Mouse (Mus musculus) mouse trophoblast stem cell (cell line): Measurements from ENCODE around the gene Scfd1.

ENCODE experiments used
- in situ Hi-C, 2 experiments: fragments of 300-500 bp; cut with MseI, MboI; formaldehyde crosslinking; loops; 2 replicates in 1 of 2; 3 replicates in 1 of 2; pipeline ENCODE4 v1.15.1; 2025

Scfd1 gene

GRCm38 (mm10) chr12:51377003-51377887, at the start of gene Scfd1:
TSS of gene Scfd1 (plus strand) at chr12:51377510.
- in situ Hi-C loops: no loop called here

- in situ Hi-C loops: no loop called here
Observed at GRCm38 (mm10) chr12:51337014-51337413, 40.3 kb upstream of the Scfd1 start.

- in situ Hi-C loops: no loop called here
Observed at GRCm38 (mm10) chr12:51346121-51346520, 31.2 kb upstream of the Scfd1 start.

GRCm38 (mm10) chr12:51347988-51348697, 29.2 kb upstream of the Scfd1 start, which contains the start of gene G2e3:
TSS of gene G2e3 (plus strand) at chr12:51348061.
- in situ Hi-C loops: no loop called here

DNA sequence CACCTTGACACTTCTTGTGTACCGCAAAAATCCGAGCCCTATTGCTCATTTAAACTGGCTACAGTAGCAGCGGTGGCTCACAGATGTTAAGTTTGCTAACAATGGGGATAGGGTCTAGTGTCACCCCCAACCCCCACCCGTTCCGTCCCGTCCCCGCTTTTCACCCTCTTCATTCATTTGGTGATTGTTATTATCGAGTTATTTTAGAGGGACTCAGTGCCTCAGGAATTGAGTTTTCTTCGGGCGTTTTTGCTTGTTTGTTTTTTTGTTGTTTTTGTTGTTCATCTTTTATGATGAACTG, 28.7 kb upstream of the Scfd1 start:
- in situ Hi-C loops: no loop called here

- in situ Hi-C loops: no loop called here
Observed at GRCm38 (mm10) chr12:51355296-51355695, 22.0 kb upstream of the Scfd1 start.

DNA sequence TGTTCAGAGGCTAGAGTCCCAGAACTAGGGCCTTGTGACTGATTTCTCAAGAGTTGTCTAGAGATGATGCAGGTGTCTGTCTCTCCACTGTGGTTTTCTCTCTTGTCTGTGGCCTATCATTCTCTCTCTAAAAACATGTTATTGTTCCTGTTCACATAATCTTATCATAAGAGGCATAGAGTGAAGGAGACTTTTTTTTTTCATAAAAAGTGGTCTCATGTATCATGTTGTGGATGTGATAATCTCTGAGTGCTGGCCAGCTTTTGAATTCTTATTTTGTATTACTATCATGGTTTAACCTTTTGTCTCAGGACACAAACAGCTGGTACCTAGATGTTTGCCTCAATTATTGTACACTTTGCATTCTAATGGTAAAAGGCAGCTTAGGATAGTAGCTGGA, 16.0 kb upstream of the Scfd1 start:
- in situ Hi-C loops: no loop called here

GRCm38 (mm10) chr12:51362898-51363297, 14.4 kb upstream of the Scfd1 start:
- in situ Hi-C loops: no loop called here

- in situ Hi-C loops: no loop called here
Observed at GRCm38 (mm10) chr12:51368504-51368903, 8.8 kb upstream of the Scfd1 start.

DNA sequence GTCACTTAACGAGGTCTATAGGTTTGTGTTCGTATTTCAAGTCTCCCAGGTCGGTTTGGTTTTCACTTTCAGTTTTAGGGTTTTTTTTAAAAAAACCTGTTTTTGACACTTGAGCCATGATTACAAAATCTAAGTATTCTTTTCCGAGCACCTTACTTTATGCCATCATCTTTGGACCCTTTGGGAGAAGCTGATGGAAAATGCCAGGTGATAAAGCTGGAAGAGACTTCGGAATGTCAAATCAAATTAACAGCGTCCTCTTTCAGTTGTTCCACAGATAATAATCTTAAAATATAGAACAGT, 529 bp downstream of the Scfd1 start:
- in situ Hi-C loops: no loop called here

DNA sequence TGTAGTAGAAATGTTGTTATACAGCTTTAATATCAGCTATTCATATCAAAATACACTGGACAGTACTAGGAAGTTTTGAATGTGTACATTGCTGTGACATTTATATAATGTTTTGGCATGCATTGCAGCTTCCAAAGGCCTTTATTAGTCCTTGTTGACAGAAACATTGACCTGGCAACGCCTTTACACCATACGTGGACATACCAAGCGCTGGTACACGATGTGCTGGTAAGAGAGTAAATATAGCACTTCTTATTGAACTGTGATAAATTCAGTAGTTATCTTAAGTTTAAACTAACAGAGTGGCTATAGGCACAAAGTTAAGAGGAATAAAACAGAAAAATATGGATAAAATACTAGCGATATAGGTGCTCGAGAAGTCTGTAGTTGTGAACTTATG, 22.6 kb downstream of the Scfd1 start:
- in situ Hi-C loops: no loop called here

- in situ Hi-C loops: no loop called here
Observed at GRCm38 (mm10) chr12:51402060-51402698, 24.9 kb downstream of the Scfd1 start.

DNA sequence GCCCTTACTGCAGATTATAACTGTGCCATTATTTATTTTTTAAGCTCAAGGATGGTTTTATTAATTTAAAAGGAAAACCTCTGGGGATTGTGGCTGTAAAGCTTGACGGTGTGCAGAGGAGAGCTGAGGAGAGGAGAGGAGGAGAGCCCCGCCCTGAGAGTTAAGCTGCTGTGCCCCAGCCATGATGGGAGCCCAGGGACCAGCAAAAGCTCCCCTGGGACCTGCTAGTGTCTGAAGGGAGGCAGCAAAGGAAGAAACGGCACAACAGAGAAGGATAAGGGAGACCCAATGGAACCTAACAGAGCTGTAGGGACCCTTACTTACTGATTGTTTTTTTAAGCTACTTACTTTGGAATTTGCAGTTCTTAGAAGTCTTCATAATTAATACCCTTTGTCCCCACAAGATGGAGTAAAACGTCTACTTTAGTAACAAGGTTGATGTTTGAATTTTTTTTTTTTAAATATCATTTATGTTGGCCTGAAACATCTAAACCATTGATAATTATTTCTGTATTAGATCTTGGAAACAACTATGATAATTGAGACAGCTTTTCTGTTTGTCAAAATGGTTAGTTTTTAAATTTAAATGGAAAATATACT, 26.8 kb downstream of the Scfd1 start:
- in situ Hi-C loops: no loop called here

DNA sequence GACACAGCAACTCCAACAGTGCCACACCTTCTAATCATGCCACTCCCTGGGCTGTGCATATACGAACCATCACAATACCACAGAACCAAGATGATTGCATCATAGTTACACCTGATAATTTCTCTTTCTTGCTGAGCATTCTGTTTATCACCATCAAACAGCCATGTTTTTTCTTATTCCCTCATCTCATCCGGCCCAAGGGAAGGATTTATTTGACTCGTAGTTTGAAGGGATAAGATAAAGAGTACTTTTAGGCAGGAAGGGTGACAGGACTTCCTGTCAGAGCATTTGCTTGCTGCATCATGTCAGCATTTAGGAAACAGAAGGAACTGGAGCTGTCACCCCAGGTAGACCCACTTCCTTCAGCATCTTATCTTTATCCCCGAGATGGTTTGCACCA, 34.1 kb downstream of the Scfd1 start:
- in situ Hi-C loops: no loop called here

- in situ Hi-C loops: no loop called here
Observed at GRCm38 (mm10) chr12:51437541-51437940, 60.2 kb downstream of the Scfd1 start.

- in situ Hi-C loops: no loop called here
Observed at GRCm38 (mm10) chr12:51438311-51438710, 61.0 kb downstream of the Scfd1 start.

GRCm38 (mm10) chr12:51449303-51449702, 72.0 kb downstream of the Scfd1 start:
- in situ Hi-C loops: no loop called here

DNA sequence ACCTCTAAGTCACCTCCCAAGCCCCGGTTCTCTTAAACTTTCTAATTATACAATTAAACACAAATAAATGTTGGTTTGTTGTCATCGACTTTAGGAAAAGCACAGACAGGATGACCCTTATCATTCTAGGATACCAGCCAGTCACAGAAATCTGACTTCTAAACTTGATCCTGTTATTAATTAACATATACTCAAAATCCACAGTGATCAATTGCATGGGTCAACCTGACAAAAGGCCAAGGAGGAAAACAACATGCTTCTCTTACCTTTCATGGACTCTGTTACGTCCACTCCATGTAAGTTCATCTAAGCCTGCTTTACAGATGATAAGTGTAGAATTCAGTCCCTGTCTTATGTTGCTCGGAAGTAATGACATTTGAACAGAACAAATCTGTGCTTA, 93.6 kb downstream of the Scfd1 start:
- in situ Hi-C loops: no loop called here

- in situ Hi-C loops: no loop called here
Observed at GRCm38 (mm10) chr12:51481246-51481645, 103.9 kb downstream of the Scfd1 start.

DNA sequence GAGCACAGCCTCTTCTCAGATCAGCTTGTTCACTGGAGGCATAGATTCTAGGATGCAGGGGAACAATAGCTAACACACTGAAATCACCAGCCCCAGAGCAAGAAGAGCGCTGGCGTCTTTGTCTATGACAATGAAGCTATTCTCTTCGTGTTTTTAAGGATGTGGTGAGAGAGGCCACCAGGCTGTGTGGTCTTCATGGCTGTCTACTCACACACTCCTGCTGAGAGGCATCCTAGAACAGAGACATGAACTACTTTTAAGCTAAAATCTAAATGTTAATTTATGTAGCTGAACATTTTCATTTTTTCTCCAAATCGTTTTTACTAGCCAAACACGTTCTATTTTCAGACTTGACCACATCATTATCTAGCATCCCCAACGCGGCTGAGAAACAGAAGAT, 114.7 kb downstream of the Scfd1 start:
- in situ Hi-C loops: no loop called here

DNA sequence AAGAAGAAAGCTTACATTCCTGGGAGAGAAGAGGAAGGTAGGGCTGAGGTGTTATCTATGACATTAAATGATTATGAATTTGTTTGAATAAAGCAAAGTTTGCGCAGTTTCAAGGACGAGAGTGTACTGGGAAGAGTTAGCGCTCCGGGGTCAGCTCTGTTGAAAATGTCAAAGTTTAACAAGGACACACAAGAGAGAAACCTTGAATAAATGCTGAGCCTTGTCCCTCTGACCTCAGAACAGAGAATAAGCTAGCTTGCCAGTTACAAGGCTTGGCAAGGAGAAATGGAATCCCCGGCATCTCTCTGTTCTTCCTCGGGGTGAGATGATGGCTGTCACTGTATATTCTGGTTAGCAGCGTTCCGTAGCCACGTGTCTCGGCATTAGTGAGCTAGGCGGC, 116.2 kb downstream of the Scfd1 start:
- in situ Hi-C loops: no loop called here

DNA sequence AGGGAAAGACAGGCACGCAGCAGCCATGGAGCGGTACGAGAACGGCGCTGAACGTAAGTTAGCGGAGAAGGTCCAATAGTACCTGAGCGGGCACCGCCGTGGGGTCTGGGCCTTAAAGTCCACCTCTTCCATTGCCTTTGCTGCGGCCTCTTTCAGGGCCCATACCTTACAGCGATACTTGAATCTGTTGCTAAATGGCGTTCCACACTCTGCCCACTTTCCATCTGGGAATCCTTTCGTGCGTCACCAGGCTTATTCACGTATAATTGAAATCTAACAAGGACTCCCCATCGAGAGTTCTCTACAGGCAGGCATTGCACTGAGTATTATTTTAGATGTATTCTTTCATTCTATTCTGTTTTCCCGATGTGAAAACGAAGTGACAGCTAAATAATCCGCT, 117.3 kb downstream of the Scfd1 start:
- in situ Hi-C loops: no loop called here
